Mouse (Mus musculus): ENCODE data around the gene Pias1.

DNA sequence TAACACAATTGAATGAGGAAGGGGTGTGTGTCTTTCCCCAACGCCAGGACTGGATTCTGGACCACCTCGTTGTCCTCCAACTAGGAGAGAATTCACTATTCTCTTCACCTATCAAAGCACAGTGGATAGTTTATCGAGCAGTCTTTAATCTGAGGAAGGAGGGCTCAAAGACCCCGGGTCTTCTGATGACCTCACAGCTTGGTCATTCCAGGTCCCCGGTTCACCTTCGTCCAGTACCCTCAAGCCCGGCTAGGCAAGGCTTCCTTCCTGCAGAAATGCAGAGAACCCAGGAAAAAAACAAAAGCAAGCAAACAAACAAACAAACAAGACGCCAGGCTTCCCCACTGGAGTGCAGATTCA is 149.6 kb downstream of the Pias1 start:
- no peak for TF ChIP-seq CTCF (IDR thresholded peaks at IDR 0.05; ENCODE audit: extremely low read depth, insufficient read depth, low read length)
- no peak for TF ChIP-seq POLR2A (IDR thresholded peaks at IDR 0.05; ENCODE audit: extremely low read depth, insufficient read depth, low read length)
